Mouse (Mus musculus): Measurements from ENCODE around the gene Cdk4. TPM values are rescaled to one million over a fixed set of nuclear protein-coding genes. Genes with fewer than 3 reads are reported as not detected.

Gene Cdk4
- total and polyA plus RNA-seq, 2 experiments from 2014 or later, result 392 to 457 TPM

DNA sequence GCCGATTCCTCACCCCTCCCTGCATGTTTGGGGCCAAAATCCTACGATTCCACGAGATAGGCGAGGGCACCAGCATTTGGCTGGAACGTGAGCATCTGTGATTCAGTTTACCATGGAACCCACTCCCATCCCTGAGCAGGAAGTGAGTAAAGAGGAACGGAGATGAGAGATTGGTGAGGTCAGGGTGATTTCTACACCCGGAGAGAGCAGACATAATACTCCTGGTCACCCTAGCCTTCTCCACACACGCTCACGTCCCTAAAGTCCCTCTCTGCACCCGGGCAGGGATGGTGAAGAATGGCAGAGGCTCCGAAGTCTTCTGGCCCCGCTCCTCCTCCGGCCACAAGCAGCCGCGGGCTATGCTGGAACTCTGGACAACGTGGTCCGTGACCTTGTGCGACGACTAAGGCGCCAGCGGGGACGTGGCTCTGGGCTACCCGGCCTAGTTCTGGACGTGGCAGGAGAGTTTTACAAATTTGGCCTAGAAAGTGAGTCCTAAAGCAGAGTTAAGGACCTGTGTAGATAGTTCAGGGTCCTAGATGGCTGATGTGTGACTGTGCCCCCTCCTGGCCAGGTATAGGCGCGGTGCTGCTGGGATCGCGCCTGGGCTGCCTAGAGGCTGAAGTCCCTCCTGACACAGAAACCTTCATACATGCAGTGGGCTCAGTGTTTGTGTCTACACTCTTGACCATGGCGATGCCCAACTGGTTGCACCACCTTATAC is 13.8 kb upstream of the Cdk4 start:
- Histone ChIP-seq H3K4me1 (ENCODE audit: control insufficient read depth, insufficient read depth) (no peaks in the 10 kb centered on the region), H3K4me2 (ENCODE audit: low read depth, low read length) (peak overlapping the region; percentile 33), H3K9me3 (replicated peaks; ENCODE audit: control insufficient read depth, low read length) (no peaks in the 10 kb centered on the region), H3K27me3 (ENCODE audit: control insufficient read depth, insufficient read depth, low read length) (peaks cover 46% of the 10 kb centered on the region), H3K4me3 (ENCODE audit: low read depth, low read length) (peak overlapping the region; percentile 25), H3K9ac (replicated peaks; ENCODE audit: low read depth, low read length) (no peak overlapping the region), H3K27ac (ENCODE audit: low read depth) (no peak overlapping the region), H3K36me3 (replicated peaks; ENCODE audit: control insufficient read depth, insufficient read depth, low read length) (peaks cover 6% of the 10 kb centered on the region; the same call in 1 of the 2 replicates)
- TF ChIP-seq CTCF (IDR thresholded peaks at IDR 0.05; ENCODE audit: low read depth), result no peak
- no peak for TF ChIP-seq EP300 (IDR thresholded peaks at IDR 0.05; ENCODE audit: low read depth)
- ATAC-seq (ENCODE audit: insufficient read depth, low read depth) (no peak), DNase-seq (ENCODE audit: low spot score) (no peak)
- WGBS, result 5% methylated on average over 29 of the region's 29 CpGs

- no peak overlapping the region for H3K27ac ChIP-seq (ENCODE audit: low read depth)
- no peak for ATAC-seq (ENCODE audit: insufficient read depth, low read depth)
- TF ChIP-seq EP300 (IDR thresholded peaks at IDR 0.05; ENCODE audit: low read depth) (no peak), CTCF (IDR thresholded peaks at IDR 0.05; ENCODE audit: low read depth) (no peak)
- H3K9ac ChIP-seq (replicated peaks; ENCODE audit: low read depth, low read length), result no peak overlapping the region
- peak overlapping the region; percentile 25; the same call in 1 of the 2 replicates for H3K4me3 ChIP-seq (ENCODE audit: low read depth, low read length)
- no peak overlapping the region for H3K4me2 ChIP-seq (ENCODE audit: low read depth, low read length)
- no peaks in the 10 kb centered on the region for H3K4me1 ChIP-seq (ENCODE audit: control insufficient read depth, insufficient read depth)
- 18% methylated on average over 10 of the region's 10 CpGs for WGBS
- H3K36me3 ChIP-seq (replicated peaks; ENCODE audit: control insufficient read depth, insufficient read depth, low read length), result peaks cover under 1% of the 10 kb centered on the region; the same call in 1 of the 2 replicates
- peaks cover 46% of the 10 kb centered on the region for H3K27me3 ChIP-seq (ENCODE audit: control insufficient read depth, insufficient read depth, low read length)
- DNase-seq (ENCODE audit: low spot score), result no peak
- no peaks in the 10 kb centered on the region for H3K9me3 ChIP-seq (replicated peaks; ENCODE audit: control insufficient read depth, low read length)
These were observed 13.2 kb upstream of the Cdk4 start for GRCm38 (mm10) chr10:127050119-127050474.

DNA sequence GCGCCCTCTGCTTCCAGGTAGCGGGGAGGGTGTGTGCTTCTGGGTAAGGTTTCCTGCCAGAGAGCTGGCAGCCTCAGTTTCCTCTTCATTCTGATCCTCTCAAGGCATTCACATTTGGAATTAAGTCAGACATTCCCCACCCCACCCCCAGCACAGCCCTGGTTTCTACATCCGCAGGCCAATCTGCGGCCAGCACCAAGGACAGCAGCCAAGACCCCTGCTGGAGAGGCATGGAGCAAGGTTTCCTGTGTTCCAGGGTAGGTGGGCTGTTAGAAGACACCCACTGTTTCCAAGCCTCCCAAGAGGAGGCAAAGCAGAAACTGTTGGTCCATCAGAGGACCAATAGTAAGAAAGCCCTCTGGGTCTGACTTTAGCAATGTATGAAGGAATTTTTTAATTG is 8.7 kb upstream of the Cdk4 start:
- no peak overlapping the region for H3K4me2 ChIP-seq (ENCODE audit: low read depth, low read length)
- H3K4me1 ChIP-seq (ENCODE audit: control insufficient read depth, insufficient read depth), result no peaks in the 10 kb centered on the region
- H3K9ac ChIP-seq (replicated peaks; ENCODE audit: low read depth, low read length), result no peak overlapping the region
- 48% methylated on average over 4 of the region's 4 CpGs for WGBS
- no peak overlapping the region for H3K27ac ChIP-seq (ENCODE audit: low read depth)
- no peak overlapping the region for H3K4me3 ChIP-seq (ENCODE audit: low read depth, low read length)
- no peaks in the 10 kb centered on the region for H3K9me3 ChIP-seq (replicated peaks; ENCODE audit: control insufficient read depth, low read length)
- peak; percentile 6; the same call in 1 of the 2 replicates for TF ChIP-seq CTCF (IDR thresholded peaks at IDR 0.05; ENCODE audit: low read depth)
- no peak for TF ChIP-seq EP300 (IDR thresholded peaks at IDR 0.05; ENCODE audit: low read depth)
- ATAC-seq (ENCODE audit: insufficient read depth, low read depth) (no peak), DNase-seq (ENCODE audit: low spot score) (no peak)
- H3K27me3 ChIP-seq (ENCODE audit: control insufficient read depth, insufficient read depth, low read length), result peaks cover 32% of the 10 kb centered on the region
- no peaks in the 10 kb centered on the region for H3K36me3 ChIP-seq (replicated peaks; ENCODE audit: control insufficient read depth, insufficient read depth, low read length)

- no peaks in the 10 kb centered on the region for H3K4me1 ChIP-seq (ENCODE audit: control insufficient read depth, insufficient read depth)
- H3K9ac ChIP-seq (replicated peaks; ENCODE audit: low read depth, low read length), result no peak overlapping the region
- ATAC-seq (ENCODE audit: insufficient read depth, low read depth), result no peak
- WGBS, result 75% methylated on average over 8 of the region's 8 CpGs
- H3K27ac ChIP-seq (ENCODE audit: low read depth), result no peak overlapping the region
- H3K36me3 ChIP-seq (replicated peaks; ENCODE audit: control insufficient read depth, insufficient read depth, low read length), result no peaks in the 10 kb centered on the region
- H3K4me2 ChIP-seq (ENCODE audit: low read depth, low read length), result no peak overlapping the region
- DNase-seq (ENCODE audit: low spot score), result no peak
- H3K4me3 ChIP-seq (ENCODE audit: low read depth, low read length), result no peak overlapping the region
- H3K9me3 ChIP-seq (replicated peaks; ENCODE audit: control insufficient read depth, low read length), result no peaks in the 10 kb centered on the region
- TF ChIP-seq CTCF (IDR thresholded peaks at IDR 0.05; ENCODE audit: low read depth) (no peak), EP300 (IDR thresholded peaks at IDR 0.05; ENCODE audit: low read depth) (no peak)
- H3K27me3 ChIP-seq (ENCODE audit: control insufficient read depth, insufficient read depth, low read length), result peaks cover 32% of the 10 kb centered on the region
These were observed 7.9 kb upstream of the Cdk4 start for GRCm38 (mm10) chr10:127055406-127055805.

GRCm38 (mm10) chr10:127056490-127056889 is 6.8 kb upstream of the Cdk4 start:
- DNase-seq (ENCODE audit: low spot score) (no peak), ATAC-seq (ENCODE audit: insufficient read depth, low read depth) (no peak)
- 80% methylated on average over 20 of the region's 20 CpGs for WGBS
- Histone ChIP-seq H3K9me3 (replicated peaks; ENCODE audit: control insufficient read depth, low read length) (no peaks in the 10 kb centered on the region), H3K27me3 (ENCODE audit: control insufficient read depth, insufficient read depth, low read length) (peaks cover 24% of the 10 kb centered on the region), H3K36me3 (replicated peaks; ENCODE audit: control insufficient read depth, insufficient read depth, low read length) (no peaks in the 10 kb centered on the region), H3K4me2 (ENCODE audit: low read depth, low read length) (no peak overlapping the region), H3K9ac (replicated peaks; ENCODE audit: low read depth, low read length) (no peak overlapping the region), H3K27ac (ENCODE audit: low read depth) (no peak overlapping the region), H3K4me1 (ENCODE audit: control insufficient read depth, insufficient read depth) (no peaks in the 10 kb centered on the region), H3K4me3 (ENCODE audit: low read depth, low read length) (no peak overlapping the region)
- TF ChIP-seq CTCF (IDR thresholded peaks at IDR 0.05; ENCODE audit: low read depth), result no peak
- TF ChIP-seq EP300 (IDR thresholded peaks at IDR 0.05; ENCODE audit: low read depth), result no peak

GRCm38 (mm10) chr10:127058161-127058560 is 5.2 kb upstream of the Cdk4 start:
- Histone ChIP-seq H3K36me3 (replicated peaks; ENCODE audit: control insufficient read depth, insufficient read depth, low read length) (no peaks in the 10 kb centered on the region), H3K4me2 (ENCODE audit: low read depth, low read length) (peak overlapping the region; percentile 8; the same call in 1 of the 2 replicates), H3K4me3 (ENCODE audit: low read depth, low read length) (no peak overlapping the region), H3K9ac (replicated peaks; ENCODE audit: low read depth, low read length) (no peak overlapping the region), H3K27me3 (ENCODE audit: control insufficient read depth, insufficient read depth, low read length) (peaks cover 17% of the 10 kb centered on the region), H3K9me3 (replicated peaks; ENCODE audit: control insufficient read depth, low read length) (no peaks in the 10 kb centered on the region), H3K4me1 (ENCODE audit: control insufficient read depth, insufficient read depth) (no peaks in the 10 kb centered on the region), H3K27ac (ENCODE audit: low read depth) (no peak overlapping the region)
- no peak for ATAC-seq (ENCODE audit: insufficient read depth, low read depth)
- no peak for DNase-seq (ENCODE audit: low spot score)
- TF ChIP-seq CTCF (IDR thresholded peaks at IDR 0.05; ENCODE audit: low read depth), result peak; percentile 84
- no peak for TF ChIP-seq EP300 (IDR thresholded peaks at IDR 0.05; ENCODE audit: low read depth)
- 2% methylated on average over 9 of the region's 9 CpGs for WGBS

Data from heart, postnatal 0 days (tissue).